Mouse (Mus musculus) right cerebral cortex, adult 2 months (tissue): ENCODE data around the gene Tmigd1.

Source experiments
- DNase-seq, 2 experiments: peaks; one replicate each; pipeline ENCODE4 v3.0.0; 2021 to 2022; ENCODE audit warnings: low spot score in 2 of 2

The Tmigd1 gene

GRCm38 (mm10) chr11:76901579-76902361 lies at the start of gene Tmigd1:
Tmigd1 (plus strand) TSS chr11:76902159.
- no peak for DNase-seq

- no peak for DNase-seq
These were observed 47.3 kb upstream of the Tmigd1 start for GRCm38 (mm10) chr11:76854475-76855341.

DNA sequence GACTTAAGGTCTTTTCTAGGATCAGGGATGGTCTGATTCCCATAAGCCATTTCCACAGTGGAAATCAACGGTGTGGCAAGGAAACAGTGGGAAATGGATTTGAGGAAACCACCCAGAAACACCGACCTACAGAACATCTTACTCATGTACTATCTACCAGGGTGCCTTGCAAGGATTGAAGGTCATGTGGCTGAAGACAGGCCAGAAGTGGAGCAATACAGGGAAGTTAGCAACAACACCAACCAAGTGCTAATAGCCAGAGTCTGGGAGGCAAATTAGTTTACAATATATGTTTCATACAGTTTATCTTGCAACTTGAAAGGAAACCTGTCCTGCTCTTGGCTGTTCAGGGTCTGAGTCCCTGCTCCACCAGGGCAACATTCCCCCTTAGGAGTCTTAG lies 45.4 kb upstream of the Tmigd1 start:
- DNase-seq, result no peak

GRCm38 (mm10) chr11:76857111-76857510 lies 44.8 kb upstream of the Tmigd1 start:
- peak in 1 of 2 experiments; percentile 31 for DNase-seq

DNA sequence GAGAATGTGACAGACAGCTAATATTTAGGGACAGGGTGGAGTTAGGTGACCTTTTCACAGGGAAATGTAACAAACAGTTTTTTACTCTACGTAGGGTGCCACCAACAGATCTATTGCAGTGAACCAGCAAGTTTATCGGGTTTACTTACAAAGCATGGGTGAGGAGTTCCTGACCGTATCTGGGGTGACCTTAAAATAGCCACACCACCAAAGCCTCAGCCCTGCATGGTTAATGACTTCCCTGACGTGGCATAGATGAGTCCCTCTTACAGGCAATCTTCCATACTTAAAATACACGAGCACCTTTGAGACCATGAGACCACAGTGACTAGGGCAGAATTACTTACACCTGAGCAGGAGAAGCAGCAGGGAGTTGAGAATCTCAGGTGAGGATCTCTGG lies 43.2 kb upstream of the Tmigd1 start:
- no peak for DNase-seq

GRCm38 (mm10) chr11:76859261-76859660 lies 42.7 kb upstream of the Tmigd1 start:
- DNase-seq, result no peak

DNA sequence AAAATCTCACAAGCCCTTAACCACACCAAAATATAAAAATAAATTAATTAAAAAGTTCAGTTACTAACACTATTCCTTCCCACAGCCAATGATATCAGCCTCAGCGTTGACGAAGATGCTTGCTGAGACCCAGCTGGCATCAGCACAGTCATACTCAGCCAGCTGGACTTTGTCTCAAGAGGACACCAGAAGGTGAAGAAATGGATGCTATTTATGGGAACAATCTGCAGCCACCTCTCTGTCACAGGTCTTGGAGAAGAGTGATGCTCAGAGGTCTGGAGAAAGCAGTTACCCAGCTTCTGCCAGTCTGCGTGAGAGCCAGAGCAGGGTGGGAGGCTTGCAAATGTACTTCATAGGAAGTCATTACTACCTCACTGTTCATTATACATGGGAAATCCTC lies 40.8 kb upstream of the Tmigd1 start:
- DNase-seq, result no peak

- no peak for DNase-seq
These were observed 29.3 kb upstream of the Tmigd1 start for GRCm38 (mm10) chr11:76872556-76873234.

DNA sequence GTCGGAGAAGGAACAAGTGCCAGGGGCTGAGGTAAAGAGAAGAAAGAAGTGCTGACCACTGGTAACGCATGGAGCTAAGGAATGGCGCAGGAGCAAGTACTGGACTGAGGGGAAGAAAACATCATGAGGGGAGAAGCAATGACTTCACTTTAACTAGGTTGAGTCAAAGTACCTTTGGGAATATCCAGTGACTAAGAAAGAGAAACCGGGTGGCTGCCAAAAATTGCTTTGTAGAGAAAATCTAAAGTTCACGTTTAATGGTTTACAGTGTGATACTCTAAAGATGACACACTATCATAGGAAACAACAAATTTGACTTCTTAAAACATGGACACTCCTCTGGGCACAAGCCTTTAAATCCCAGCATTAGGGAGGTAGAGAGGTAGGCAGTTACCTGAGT lies 28.1 kb upstream of the Tmigd1 start:
- DNase-seq, result no peak

DNA sequence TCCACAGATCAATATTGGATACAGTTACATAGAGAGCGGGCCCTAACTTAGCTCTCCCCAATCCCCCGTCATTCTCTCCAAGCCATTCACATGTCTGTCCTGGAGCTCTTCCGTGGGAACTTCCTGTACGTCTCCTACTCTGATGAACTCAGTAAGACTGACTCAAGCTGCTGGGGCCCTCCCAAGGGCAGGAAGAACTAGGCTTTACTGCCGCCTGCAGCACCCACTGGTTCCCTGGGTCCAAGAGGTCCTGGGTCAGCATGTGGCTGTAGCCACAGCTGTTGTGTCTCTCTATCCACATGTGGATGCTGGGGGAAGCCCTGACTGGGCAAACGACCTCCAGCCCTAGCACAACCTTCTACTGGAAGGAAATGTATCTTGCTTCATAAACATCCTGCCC lies 27.2 kb upstream of the Tmigd1 start:
- no peak for DNase-seq

- no peak for DNase-seq
These were observed 22.1 kb upstream of the Tmigd1 start for GRCm38 (mm10) chr11:76879816-76880215.

GRCm38 (mm10) chr11:76884451-76884850 lies 17.5 kb upstream of the Tmigd1 start:
- DNase-seq, result no peak

DNA sequence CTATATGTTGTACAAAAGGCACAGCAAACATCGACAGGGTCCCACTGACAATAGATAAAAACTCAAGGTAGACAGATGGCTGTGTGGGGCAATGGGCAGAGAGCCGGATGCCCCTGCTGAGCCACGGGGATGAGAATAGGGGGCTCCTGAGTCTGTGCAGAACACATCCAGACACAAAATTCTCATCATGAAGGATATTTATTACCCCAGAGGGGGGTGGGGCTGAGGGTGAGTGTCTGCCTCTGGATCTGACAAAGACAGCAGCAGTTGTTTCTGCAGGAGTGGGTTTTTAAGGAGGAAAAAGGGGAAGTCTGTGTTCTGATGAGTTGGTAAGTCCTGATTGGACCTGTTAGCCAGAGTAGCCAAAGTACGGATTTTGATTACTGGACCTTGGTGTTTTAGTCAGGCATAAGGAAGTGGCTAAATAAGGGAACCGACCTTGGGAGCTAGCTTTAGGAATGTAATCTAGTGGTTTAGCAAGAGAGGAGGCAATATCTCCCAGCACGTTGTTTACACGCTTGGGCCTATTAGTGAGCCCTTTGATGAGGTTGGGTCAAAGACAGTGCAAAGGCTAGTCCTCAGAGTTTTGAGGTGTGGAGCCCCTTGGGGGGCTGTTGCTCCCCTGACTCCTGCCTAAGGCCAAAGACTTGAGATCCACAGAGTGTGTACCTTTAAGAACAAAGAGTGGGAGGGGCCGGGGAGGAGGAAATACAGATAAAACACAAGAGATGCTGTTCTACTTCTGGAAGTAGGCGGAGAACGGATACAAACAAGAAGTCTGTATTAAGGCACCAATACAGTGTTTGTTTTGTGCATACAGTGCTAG lies 12.4 kb upstream of the Tmigd1 start:
- DNase-seq, result no peak

DNA sequence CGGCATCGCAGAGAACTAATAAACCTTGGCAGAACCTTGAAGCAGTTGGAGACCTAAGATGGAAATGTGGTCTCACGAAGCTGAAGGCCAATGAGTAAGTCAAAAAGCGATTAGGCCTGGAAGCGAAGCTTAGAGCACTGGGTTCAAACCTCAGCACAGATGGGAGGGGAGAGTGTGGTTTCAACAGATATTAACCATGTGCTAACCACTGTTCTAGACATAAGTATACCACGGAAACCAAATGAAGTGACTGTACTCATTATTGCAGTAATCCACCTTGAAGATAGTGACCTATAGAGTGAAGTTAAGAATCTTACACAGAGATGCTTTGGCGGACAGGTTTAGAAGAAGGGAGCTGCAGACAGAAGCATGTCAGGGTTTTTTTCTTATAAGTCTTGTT lies 10.8 kb upstream of the Tmigd1 start:
- DNase-seq, result no peak

DNA sequence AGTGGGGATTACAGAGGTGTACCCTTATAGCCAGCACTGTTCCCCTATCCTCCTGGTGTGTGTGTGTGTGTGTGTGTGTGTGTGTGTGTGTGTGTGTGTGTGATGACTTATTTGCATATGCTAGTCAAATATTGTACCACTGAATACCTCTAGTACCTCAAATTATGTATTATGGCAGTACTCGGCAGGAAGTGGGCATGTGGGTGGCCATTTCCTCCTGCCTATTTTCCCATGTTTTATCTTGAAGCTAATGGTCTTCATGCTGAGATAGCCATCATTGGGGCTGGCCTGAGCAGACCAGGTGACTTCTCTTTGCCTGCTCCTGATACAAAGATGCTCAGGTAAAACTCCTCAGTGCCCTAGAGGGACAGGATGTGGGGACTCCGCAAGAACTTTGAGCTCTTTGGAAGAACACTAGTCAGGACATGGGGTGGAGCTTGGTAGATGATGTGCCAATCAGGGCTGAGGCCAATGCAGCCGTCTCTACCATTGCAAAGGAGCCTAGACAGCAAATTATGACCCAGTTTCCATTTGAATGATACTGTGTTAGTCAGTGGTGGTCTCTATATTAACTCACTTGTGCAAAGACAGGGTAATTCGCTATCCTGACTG lies 10.1 kb upstream of the Tmigd1 start:
- no peak for DNase-seq

DNA sequence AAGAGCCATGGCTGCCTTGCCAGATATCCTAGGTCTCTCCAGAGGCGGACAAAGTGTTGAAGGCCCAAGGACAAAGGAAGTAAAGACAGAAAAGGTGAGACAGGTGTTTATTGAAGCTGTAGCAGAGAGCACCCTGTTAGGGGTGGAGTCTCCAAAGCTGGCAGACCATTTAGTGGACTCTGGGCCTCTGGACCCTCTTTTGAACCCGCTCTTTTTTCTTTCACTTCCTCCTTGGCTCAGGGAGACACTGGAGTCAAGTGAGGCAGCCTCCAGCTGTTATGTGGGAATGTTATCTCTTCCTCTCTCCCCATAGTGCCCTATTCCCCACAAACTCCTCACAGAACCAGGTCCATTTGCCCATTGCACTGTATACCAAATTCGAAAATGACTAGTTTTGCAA lies 9.0 kb upstream of the Tmigd1 start:
- no peak for DNase-seq

- no peak for DNase-seq
These were observed 8.4 kb upstream of the Tmigd1 start for GRCm38 (mm10) chr11:76893570-76893969.

GRCm38 (mm10) chr11:76894240-76894639 lies 7.7 kb upstream of the Tmigd1 start:
- DNase-seq, result peak in 1 of 2 experiments; percentile 24

GRCm38 (mm10) chr11:76896360-76896759 lies 5.6 kb upstream of the Tmigd1 start:
- no peak for DNase-seq

DNA sequence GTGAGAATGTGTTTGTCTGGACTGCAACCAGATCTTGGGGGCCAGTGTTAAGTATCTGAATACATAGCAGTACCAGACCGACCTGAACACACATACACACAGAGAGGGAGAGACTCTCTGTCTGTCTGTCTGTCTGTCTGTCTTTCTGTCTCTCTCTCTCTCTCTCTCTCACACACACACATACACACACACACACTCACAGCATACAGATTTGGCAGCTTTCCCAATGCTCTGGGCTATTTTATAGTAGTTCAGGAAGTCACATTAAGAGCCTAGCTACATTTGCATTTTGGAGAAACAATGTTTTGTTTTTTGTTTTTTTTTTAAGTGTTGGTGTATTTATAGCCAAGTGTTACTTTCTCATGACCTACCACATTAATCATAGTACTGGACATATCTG lies 4.8 kb upstream of the Tmigd1 start:
- no peak for DNase-seq

DNA sequence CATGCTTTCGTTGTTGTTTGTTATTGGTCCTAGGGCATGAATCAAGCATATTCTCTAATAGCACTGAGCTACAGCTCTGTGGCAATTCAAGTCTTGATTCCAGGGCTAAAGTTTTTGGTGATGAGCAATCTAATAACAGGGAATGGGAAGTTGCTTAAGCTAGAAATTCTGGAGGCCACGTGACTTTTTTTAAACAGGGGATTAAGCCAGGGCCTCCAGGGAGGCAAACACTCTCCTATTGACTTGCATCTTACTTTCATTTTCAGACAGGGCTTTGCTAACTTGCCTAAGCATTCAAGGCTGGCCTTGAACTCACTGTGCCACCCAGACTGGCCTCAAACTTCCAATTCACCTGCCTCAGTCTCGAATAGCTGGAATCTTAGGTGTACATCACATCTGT lies 4.1 kb upstream of the Tmigd1 start:
- no peak for DNase-seq
